Mouse (Mus musculus): ENCODE data around the gene Nav3. TPM values are rescaled to one million over a fixed set of nuclear protein-coding genes. Genes with fewer than 3 reads are reported as not detected.

The Nav3 gene
- 100 to 1,000 TPM; 132 to 151 TPM for total RNA-seq (2021)

GRCm38 (mm10) chr10:110455838-110456493 lies at the start of gene Nav3:
TSS of gene Nav3 (minus strand) at chr10:110456204.
- intact Hi-C loops (cut with DNase I): loop anchor here (5.0 to 10.0 kb wide), 4 partner anchors 146 to 531 kb away; no protein-coding TSS in a partner anchor
- peak; percentile 78 to 83 for DNase-seq (ENCODE audit: low spot score in 2 of 2)

- intact Hi-C loops (cut with DNase I): no loop called here
- DNase-seq (ENCODE audit: low spot score in 2 of 2): no peak
These were observed 29.3 kb upstream of the Nav3 start for GRCm38 (mm10) chr10:110485306-110485705.

- intact Hi-C loops (cut with DNase I): no loop called here
- no peak for DNase-seq (ENCODE audit: low spot score in 2 of 2)
These were observed 28.8 kb upstream of the Nav3 start for GRCm38 (mm10) chr10:110484822-110485221.

GRCm38 (mm10) chr10:110479189-110479588 lies 23.2 kb upstream of the Nav3 start:
- DNase-seq (ENCODE audit: low spot score in 2 of 2): no peak
- intact Hi-C loops (cut with DNase I): no loop called here

- peak; percentile 39 to 48 for DNase-seq (ENCODE audit: low spot score in 2 of 2)
- intact Hi-C loops (cut with DNase I): no loop called here
These were observed 21.8 kb upstream of the Nav3 start for GRCm38 (mm10) chr10:110477689-110478314.

- intact Hi-C loops (cut with DNase I): loop anchor here (5.0 kb wide), 1 partner anchor 88 kb away; no protein-coding TSS in a partner anchor
These were observed 18.1 kb upstream of the Nav3 start for GRCm38 (mm10) chr10:110474107-110474506.

GRCm38 (mm10) chr10:110469445-110469844 lies 13.4 kb upstream of the Nav3 start:
- intact Hi-C loops (cut with DNase I): no loop called here
- DNase-seq (ENCODE audit: low spot score in 2 of 2): peak in 1 of 2 experiments; percentile 34

More at GRCm38 (mm10) chr10:110474107-110474506, 18.1 kb upstream of the Nav3 start:
- DNase-seq (ENCODE audit: low spot score in 2 of 2): no peak

- DNase-seq (ENCODE audit: low spot score in 2 of 2): peak; percentile 49 to 52
- intact Hi-C loops (cut with DNase I): loop anchor here (5.0 to 10.0 kb wide), 4 partner anchors 147 to 530 kb away; no protein-coding TSS in a partner anchor
These were observed 754 bp downstream of the Nav3 start for GRCm38 (mm10) chr10:110455063-110455837.

- intact Hi-C loops (cut with DNase I): loop anchor here (10.0 kb wide), 2 partner anchors 251 to 529 kb away; no protein-coding TSS in a partner anchor
- DNase-seq (ENCODE audit: low spot score in 2 of 2): no peak
These were observed 2.4 kb downstream of the Nav3 start for GRCm38 (mm10) chr10:110453566-110453965.

GRCm38 (mm10) chr10:110440396-110440795 lies 15.6 kb downstream of the Nav3 start:
- intact Hi-C loops (cut with DNase I): no loop called here
- DNase-seq (ENCODE audit: low spot score in 2 of 2): peak; percentile 82 to 86

- no peak for DNase-seq (ENCODE audit: low spot score in 2 of 2)
- intact Hi-C loops (cut with DNase I): no loop called here
These were observed 24.9 kb downstream of the Nav3 start for GRCm38 (mm10) chr10:110431078-110431477.

GRCm38 (mm10) chr10:110429578-110429977 lies 26.4 kb downstream of the Nav3 start:
- intact Hi-C loops (cut with DNase I): no loop called here
- no peak for DNase-seq (ENCODE audit: low spot score in 2 of 2)

GRCm38 (mm10) chr10:110429052-110429451 lies 27.0 kb downstream of the Nav3 start:
- intact Hi-C loops (cut with DNase I): no loop called here
- no peak for DNase-seq (ENCODE audit: low spot score in 2 of 2)

- no peak for DNase-seq (ENCODE audit: low spot score in 2 of 2)
- intact Hi-C loops (cut with DNase I): no loop called here
These were observed 34.5 kb downstream of the Nav3 start for GRCm38 (mm10) chr10:110421533-110421932.

- intact Hi-C loops (cut with DNase I): no loop called here
These were observed 39.0 kb downstream of the Nav3 start for GRCm38 (mm10) chr10:110417003-110417402.

GRCm38 (mm10) chr10:110415624-110416023 lies 40.4 kb downstream of the Nav3 start:
- intact Hi-C loops (cut with DNase I): no loop called here

More at GRCm38 (mm10) chr10:110417003-110417402, 39.0 kb downstream of the Nav3 start:
- DNase-seq (ENCODE audit: low spot score in 2 of 2): no peak

GRCm38 (mm10) chr10:110413281-110413897 lies 42.6 kb downstream of the Nav3 start:
- intact Hi-C loops (cut with DNase I): no loop called here
- DNase-seq (ENCODE audit: low spot score in 2 of 2): no peak

More at GRCm38 (mm10) chr10:110415624-110416023, 40.4 kb downstream of the Nav3 start:
- no peak for DNase-seq (ENCODE audit: low spot score in 2 of 2)

- intact Hi-C loops (cut with DNase I): no loop called here
- no peak for DNase-seq (ENCODE audit: low spot score in 2 of 2)
These were observed 53.1 kb downstream of the Nav3 start for GRCm38 (mm10) chr10:110402950-110403349.

GRCm38 (mm10) chr10:110400642-110401041 lies 55.4 kb downstream of the Nav3 start:
- intact Hi-C loops (cut with DNase I): no loop called here
- DNase-seq (ENCODE audit: low spot score in 2 of 2): no peak

GRCm38 (mm10) chr10:110398643-110399042 lies 57.4 kb downstream of the Nav3 start:
- intact Hi-C loops (cut with DNase I): no loop called here
- DNase-seq (ENCODE audit: low spot score in 2 of 2): no peak

All from left cerebral cortex, postnatal 36 days (tissue).